Comparison of ENCODE assay signal across 12 mouse cellular contexts in the genomic region with DNA sequence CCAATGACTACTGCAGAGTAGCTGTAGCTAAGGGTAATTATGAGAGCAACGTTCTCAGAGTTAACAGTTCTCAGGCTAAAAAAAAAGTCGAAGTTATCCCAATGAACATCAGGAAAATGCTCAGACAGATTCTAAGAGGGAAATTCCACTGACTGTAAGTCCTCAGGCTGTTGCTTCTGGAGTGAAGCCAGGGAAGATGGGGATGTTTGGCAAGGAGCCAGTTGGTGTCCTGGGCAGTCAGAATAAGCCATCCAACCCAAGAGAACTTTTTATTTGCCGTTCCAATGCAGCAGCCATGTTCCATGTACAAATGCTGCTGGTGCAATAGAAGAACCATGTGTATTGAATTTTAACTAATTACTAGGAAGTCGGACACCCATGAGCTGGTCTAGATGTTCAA. TPM values are rescaled to one million over a fixed set of nuclear protein-coding genes. Genes with fewer than 3 reads are reported as not detected.
DNase-seq lines count a peak whose midpoint lies in the region; ATAC-seq lines count a peak whose summit lies in the region.
"Had no signal": no experiment of that assay in that cellular context is flagged by ENCODE, and none has a peak within 500 bp of the region (broad histone marks: within the 10 kb centered on the region; RNA-seq: fewer than 3 reads in every experiment).

No protein-coding gene starts in this region.

- DNase-seq in cerebellum, postnatal 14 days = peak; percentile 45 to 58
- peak; percentile 20 for DNase-seq in kidney, adult 9 months
- no peak for DNase-seq in kidney, adult 18-20 months
- peak; percentile 20 for DNase-seq in MN1 (ENCODE audit: low spot score)
- peak; percentile 57 for DNase-seq in kidney, postnatal 14 days
- DNase-seq in layer of hippocampus, postnatal 25 days (ENCODE audit: extremely low spot score in 1 of 2, low spot score in 1 of 2) = no peak
- DNase-seq: B cell, adult 2 months; cerebellum, adult 9-10 months; heart, adult 2 months had no signal

- ATAC-seq in cerebellum, adult (ENCODE audit: insufficient number of reproducible peaks, low FRiP score, low TSS enrichment) = no peak
- ATAC-seq in inflammation-experienced regulatory T-cells, adult 6 months = no peak

RNA-seq across cellular contexts. Expression of a gene that starts 8.2 kb away (rescaled TPM):
- 1 to 10 TPM; 4.4 to 4.5 TPM for total RNA-seq in layer of hippocampus, postnatal 25 days (2021)
- polyA plus RNA-seq in inflammation-experienced regulatory T-cells, adult 6 months (2017; shearing (Covaris generic)) = under 1 TPM; 0.16 to 0.30 (median 0.21) TPM
- total RNA-seq: MEL had no signal

RNA-seq across cellular contexts. Expression of a gene that starts 28.3 kb away (rescaled TPM):
- total RNA-seq in layer of hippocampus, postnatal 25 days (2021) = 1 to 10 TPM; 3.9 to 5.4 TPM
- not detected for polyA plus RNA-seq in inflammation-experienced regulatory T-cells, adult 6 months (2017; shearing (Covaris generic))
- total RNA-seq: MEL had no signal

Comparison
In these comparisons a context has a peak if more than half of its experiments do, and no peak if none do; other contexts are left out.
1. DNase-seq: peak in cerebellum, postnatal 14 days (2 of 2), kidney, adult 9 months (single experiment), MN1 (single experiment) and kidney, postnatal 14 days (single experiment); none in kidney, adult 18-20 months (single experiment) and layer of hippocampus, postnatal 25 days (0 of 2).